Mouse (Mus musculus): Measurements from ENCODE around the gene Mettl24. TPM values are rescaled to one million over a fixed set of nuclear protein-coding genes. Genes with fewer than 3 reads are reported as not detected.

The Mettl24 gene
- polyA plus RNA-seq, 1 experiment from 2014 or later = 0.83 TPM

DNA sequence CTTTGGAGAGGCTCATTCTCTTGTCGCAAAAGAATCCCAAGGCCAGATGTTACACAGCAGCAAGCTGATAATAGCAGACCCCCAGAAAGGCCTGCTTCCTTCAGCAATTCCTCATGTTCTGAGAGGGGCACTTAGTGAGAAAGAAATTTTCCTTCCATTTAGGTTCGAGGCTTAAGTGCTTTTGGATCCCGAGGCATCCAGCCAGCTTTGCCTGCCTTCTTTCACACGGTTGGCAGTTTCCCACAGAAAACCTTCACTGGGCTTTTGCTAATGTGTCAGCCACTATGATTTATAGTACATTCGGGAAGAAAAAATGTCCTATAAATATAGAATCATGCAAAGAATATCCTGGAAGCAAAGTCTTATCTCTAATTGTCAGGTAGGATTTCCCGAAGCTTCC is 36.0 kb downstream of the Mettl24 start:
- H3K4me1 ChIP-seq (ENCODE audit: control insufficient read depth, insufficient read depth, low read length) = no peaks in the 10 kb centered on the region
- WGBS = 59% methylated on average over 6 of the region's 6 CpGs
- no peaks in the 10 kb centered on the region for H3K36me3 ChIP-seq (ENCODE audit: control insufficient read depth, insufficient read depth, low read length)
- no peak overlapping the region for H3K4me3 ChIP-seq (ENCODE audit: low read depth, low read length)
- ATAC-seq (ENCODE audit: low read depth) = no peak
- H3K27ac ChIP-seq (ENCODE audit: low read depth, low read length) = no peak overlapping the region
- no peak overlapping the region for H3K4me2 ChIP-seq (ENCODE audit: low read depth, low read length)
- no peak overlapping the region for H3K9ac ChIP-seq (replicated peaks; ENCODE audit: low read depth, low read length)
- H3K9me3 ChIP-seq (ENCODE audit: control insufficient read depth, low read length) = no peaks in the 10 kb centered on the region
- no peaks in the 10 kb centered on the region for H3K27me3 ChIP-seq (ENCODE audit: control insufficient read depth, insufficient read depth, low read length)

DNA sequence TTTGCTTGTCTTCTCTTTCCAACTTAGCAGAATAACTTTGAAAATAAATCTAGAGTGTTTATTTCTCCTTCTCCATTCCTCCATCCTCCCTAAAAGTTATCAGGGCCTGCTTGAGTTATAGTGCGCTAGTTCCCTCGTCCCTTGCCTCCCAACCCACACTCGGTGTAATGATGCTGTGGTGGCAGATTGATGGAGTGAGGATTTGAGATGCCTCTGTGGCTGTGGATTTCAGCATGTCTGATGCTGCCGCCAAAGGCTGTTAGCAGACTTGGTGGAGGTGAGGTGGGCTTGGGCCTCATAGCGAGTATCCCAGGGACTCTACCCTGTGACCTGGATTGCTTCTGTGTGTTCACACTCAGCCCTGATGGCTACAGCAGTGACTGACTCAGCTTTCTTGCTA is 37.8 kb downstream of the Mettl24 start:
- H3K9ac ChIP-seq (replicated peaks; ENCODE audit: low read depth, low read length) = no peak overlapping the region
- H3K4me3 ChIP-seq (ENCODE audit: low read depth, low read length) = no peak overlapping the region
- 0 out of 2 replicates have a peak, but pooled peaks cover 4% of the 10 kb centered on the region for H3K4me1 ChIP-seq (ENCODE audit: control insufficient read depth, insufficient read depth, low read length)
- no peaks in the 10 kb centered on the region for H3K36me3 ChIP-seq (ENCODE audit: control insufficient read depth, insufficient read depth, low read length)
- WGBS = 48% methylated on average over 5 of the region's 5 CpGs
- no peak for ATAC-seq (ENCODE audit: low read depth)
- H3K4me2 ChIP-seq (ENCODE audit: low read depth, low read length) = no peak overlapping the region
- H3K27ac ChIP-seq (ENCODE audit: low read depth, low read length) = no peak overlapping the region
- H3K9me3 ChIP-seq (ENCODE audit: control insufficient read depth, low read length) = no peaks in the 10 kb centered on the region
- no peaks in the 10 kb centered on the region for H3K27me3 ChIP-seq (ENCODE audit: control insufficient read depth, insufficient read depth, low read length)

DNA sequence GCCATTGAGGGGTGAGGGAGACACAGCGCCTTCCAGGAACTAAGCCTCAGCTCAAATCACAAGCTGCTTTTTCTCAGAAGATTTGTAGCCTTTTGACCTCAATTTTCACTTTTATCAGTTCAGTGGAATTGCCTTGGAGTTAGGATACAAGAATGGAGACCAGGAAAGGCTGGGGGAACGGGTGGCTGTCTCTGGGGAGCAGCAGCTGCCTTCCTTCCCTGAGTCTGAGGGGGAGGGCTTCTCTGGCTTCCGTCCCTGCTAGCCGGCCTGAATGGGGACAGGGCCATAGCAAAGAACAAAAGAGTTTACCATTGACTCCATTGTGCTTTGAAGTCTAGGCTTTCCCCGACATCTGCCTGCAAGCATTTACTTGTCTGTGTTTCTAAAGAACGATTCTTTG is 41.3 kb downstream of the Mettl24 start:
- Histone ChIP-seq H3K4me3 (ENCODE audit: low read depth, low read length) (no peak overlapping the region), H3K27me3 (ENCODE audit: control insufficient read depth, insufficient read depth, low read length) (no peaks in the 10 kb centered on the region), H3K36me3 (ENCODE audit: control insufficient read depth, insufficient read depth, low read length) (no peaks in the 10 kb centered on the region), H3K4me2 (ENCODE audit: low read depth, low read length) (no peak overlapping the region), H3K4me1 (ENCODE audit: control insufficient read depth, insufficient read depth, low read length) (0 out of 2 replicates have a peak, but pooled peaks cover 13% of the 10 kb centered on the region), H3K9ac (replicated peaks; ENCODE audit: low read depth, low read length) (no peak overlapping the region), H3K9me3 (ENCODE audit: control insufficient read depth, low read length) (no peaks in the 10 kb centered on the region), H3K27ac (ENCODE audit: low read depth, low read length) (no peak overlapping the region)
- 15% methylated on average over 6 of the region's 6 CpGs for WGBS
- no peak for ATAC-seq (ENCODE audit: low read depth)

DNA sequence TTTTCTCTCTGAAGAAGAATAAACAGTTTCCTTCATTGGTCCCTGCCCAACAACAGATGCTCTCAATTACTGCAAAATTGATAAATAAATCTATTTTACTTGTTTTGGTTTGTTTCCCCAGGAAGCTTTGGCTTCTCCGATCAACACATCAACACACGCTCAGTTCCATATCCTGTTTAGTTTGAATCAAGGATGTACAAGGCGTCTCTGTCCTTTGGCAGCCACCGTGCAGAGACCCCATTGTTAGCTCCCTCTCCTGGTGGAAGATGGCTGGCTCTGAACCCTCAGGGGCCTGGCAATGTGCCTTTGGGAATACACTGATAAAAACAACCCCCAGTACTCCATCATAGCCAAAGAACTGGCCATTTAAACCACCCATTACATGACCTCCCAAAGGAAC is 42.0 kb downstream of the Mettl24 start:
- 0 out of 2 replicates have a peak, but pooled peaks cover 13% of the 10 kb centered on the region for H3K4me1 ChIP-seq (ENCODE audit: control insufficient read depth, insufficient read depth, low read length)
- H3K4me3 ChIP-seq (ENCODE audit: low read depth, low read length) = no peak overlapping the region
- H3K4me2 ChIP-seq (ENCODE audit: low read depth, low read length) = no peak overlapping the region
- H3K27ac ChIP-seq (ENCODE audit: low read depth, low read length) = no peak overlapping the region
- H3K36me3 ChIP-seq (ENCODE audit: control insufficient read depth, insufficient read depth, low read length) = no peaks in the 10 kb centered on the region
- H3K27me3 ChIP-seq (ENCODE audit: control insufficient read depth, insufficient read depth, low read length) = no peaks in the 10 kb centered on the region
- no peak overlapping the region for H3K9ac ChIP-seq (replicated peaks; ENCODE audit: low read depth, low read length)
- no peak for ATAC-seq (ENCODE audit: low read depth)
- H3K9me3 ChIP-seq (ENCODE audit: control insufficient read depth, low read length) = no peaks in the 10 kb centered on the region
- WGBS = 37% methylated on average over 4 of the region's 4 CpGs

DNA sequence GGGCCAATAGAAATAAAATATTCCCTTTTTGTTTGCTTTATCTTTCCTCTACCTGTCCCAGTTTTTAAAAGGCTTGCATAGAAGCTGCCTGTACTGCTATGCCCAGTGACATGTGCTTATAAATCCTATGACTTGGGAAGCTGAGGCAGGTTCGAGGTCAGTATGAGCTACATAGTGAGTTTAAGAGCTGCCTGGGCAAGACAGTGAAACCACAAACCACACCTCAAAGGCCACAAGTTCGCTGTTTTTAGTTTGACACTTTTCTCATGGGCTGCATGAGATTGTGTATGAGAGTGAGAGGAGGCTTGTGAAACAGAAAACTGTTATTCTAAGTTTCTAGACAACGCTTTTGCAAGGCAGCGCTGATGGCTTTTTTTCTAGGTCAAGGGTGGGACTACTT is 42.4 kb downstream of the Mettl24 start:
- H3K4me1 ChIP-seq (ENCODE audit: control insufficient read depth, insufficient read depth, low read length) = 0 out of 2 replicates have a peak, but pooled peaks cover 13% of the 10 kb centered on the region
- H3K4me3 ChIP-seq (ENCODE audit: low read depth, low read length) = no peak overlapping the region
- H3K4me2 ChIP-seq (ENCODE audit: low read depth, low read length) = no peak overlapping the region
- no peak overlapping the region for H3K9ac ChIP-seq (replicated peaks; ENCODE audit: low read depth, low read length)
- H3K36me3 ChIP-seq (ENCODE audit: control insufficient read depth, insufficient read depth, low read length) = no peaks in the 10 kb centered on the region
- no peaks in the 10 kb centered on the region for H3K9me3 ChIP-seq (ENCODE audit: control insufficient read depth, low read length)
- no peak overlapping the region for H3K27ac ChIP-seq (ENCODE audit: low read depth, low read length)
- 87% methylated on average over 4 of the region's 4 CpGs for WGBS
- no peak for ATAC-seq (ENCODE audit: low read depth)
- no peaks in the 10 kb centered on the region for H3K27me3 ChIP-seq (ENCODE audit: control insufficient read depth, insufficient read depth, low read length)

DNA sequence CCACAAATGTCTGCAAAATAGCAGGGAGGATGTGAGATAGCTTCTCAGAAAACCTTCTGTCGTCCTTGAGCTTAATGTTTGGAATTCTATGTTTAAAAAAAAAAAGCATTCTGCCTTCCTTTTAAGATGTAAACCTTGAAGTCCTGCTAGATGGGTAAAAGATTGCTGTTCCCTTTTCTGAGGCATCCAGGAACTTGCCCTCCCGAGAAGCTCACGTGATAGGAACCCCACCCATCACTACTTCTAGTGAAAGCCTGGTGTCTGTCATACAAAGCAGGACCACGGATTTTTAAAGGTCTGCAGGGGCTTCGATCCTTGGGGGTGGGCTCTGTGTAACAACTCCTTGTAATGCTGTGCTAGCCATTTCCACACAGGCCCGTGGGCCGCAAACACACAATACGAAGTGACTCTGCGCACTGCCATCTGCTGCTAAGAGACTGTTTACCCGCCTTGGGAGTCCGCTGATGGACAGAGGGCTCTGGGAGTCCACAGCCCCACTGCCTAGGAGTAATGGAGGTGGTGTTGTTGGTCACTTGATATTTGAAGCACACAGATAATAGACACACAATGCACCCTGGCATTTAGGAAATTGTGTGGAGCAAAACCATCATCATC is 43.3 kb downstream of the Mettl24 start:
- Histone ChIP-seq H3K36me3 (ENCODE audit: control insufficient read depth, insufficient read depth, low read length) (no peaks in the 10 kb centered on the region), H3K4me2 (ENCODE audit: low read depth, low read length) (no peak overlapping the region), H3K4me1 (ENCODE audit: control insufficient read depth, insufficient read depth, low read length) (0 out of 2 replicates have a peak, but pooled peaks cover 13% of the 10 kb centered on the region), H3K27me3 (ENCODE audit: control insufficient read depth, insufficient read depth, low read length) (no peaks in the 10 kb centered on the region), H3K9me3 (ENCODE audit: control insufficient read depth, low read length) (no peaks in the 10 kb centered on the region), H3K4me3 (ENCODE audit: low read depth, low read length) (no peak overlapping the region), H3K27ac (ENCODE audit: low read depth, low read length) (no peak overlapping the region), H3K9ac (replicated peaks; ENCODE audit: low read depth, low read length) (no peak overlapping the region)
- ATAC-seq (ENCODE audit: low read depth) = no peak
- 66% methylated on average over 11 of the region's 11 CpGs for WGBS

DNA sequence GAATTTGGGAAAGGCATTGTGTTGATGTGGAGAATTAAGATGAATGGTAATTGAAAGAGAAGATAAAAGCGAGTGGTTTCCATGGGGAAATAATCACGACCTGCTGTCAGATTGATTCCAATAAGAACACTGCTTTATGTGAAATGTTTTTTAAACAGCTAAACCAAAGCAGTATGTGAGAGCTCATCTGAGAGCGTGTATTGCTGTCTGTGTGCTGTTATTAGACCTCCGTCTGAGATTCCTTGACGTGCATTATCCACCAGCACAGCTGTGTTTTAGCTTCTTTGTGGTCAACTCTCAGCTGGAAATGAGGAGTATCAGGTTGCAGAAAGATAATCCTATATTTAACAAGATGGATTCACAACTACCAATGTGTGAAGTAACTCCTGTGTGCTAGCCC is 43.9 kb downstream of the Mettl24 start:
- ATAC-seq (ENCODE audit: low read depth) = peak; percentile 29; the same call in 1 of the 2 replicates
- Histone ChIP-seq H3K9ac (replicated peaks; ENCODE audit: low read depth, low read length) (no peak overlapping the region), H3K27ac (ENCODE audit: low read depth, low read length) (peak overlapping the region; percentile 60)

DNA sequence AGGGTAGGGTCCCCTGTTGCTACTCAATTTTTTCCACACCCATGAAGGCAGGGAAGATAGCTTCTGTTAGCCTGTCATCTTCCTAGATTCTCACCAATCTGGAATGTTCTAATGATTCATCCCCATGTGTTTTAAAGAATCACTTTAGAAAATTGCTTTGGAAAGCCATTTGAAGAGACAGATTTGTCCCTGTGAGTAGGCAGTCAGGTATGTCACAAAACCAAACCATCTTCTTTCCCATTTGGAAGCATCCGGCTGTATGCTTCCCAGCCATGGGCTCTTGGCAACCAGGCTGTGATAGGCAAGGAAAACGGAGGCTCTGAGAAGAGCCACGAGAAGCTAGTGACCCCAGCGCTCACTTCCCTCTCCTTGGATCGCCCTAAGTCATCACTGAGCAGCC is 47.1 kb downstream of the Mettl24 start:
- no peak overlapping the region for H3K9ac ChIP-seq (replicated peaks; ENCODE audit: low read depth, low read length)
- H3K4me2 ChIP-seq (ENCODE audit: low read depth, low read length) = no peak overlapping the region
- no peaks in the 10 kb centered on the region for H3K27me3 ChIP-seq (ENCODE audit: control insufficient read depth, insufficient read depth, low read length)
- WGBS = 84% methylated on average over 5 of the region's 5 CpGs
- H3K4me1 ChIP-seq (ENCODE audit: control insufficient read depth, insufficient read depth, low read length) = 0 out of 2 replicates have a peak, but pooled peaks cover 8% of the 10 kb centered on the region
- H3K27ac ChIP-seq (ENCODE audit: low read depth, low read length) = no peak overlapping the region
- no peak overlapping the region for H3K4me3 ChIP-seq (ENCODE audit: low read depth, low read length)
- no peaks in the 10 kb centered on the region for H3K9me3 ChIP-seq (ENCODE audit: control insufficient read depth, low read length)
- no peak for ATAC-seq (ENCODE audit: low read depth)
- no peaks in the 10 kb centered on the region for H3K36me3 ChIP-seq (ENCODE audit: control insufficient read depth, insufficient read depth, low read length)

More for the DNA sequence above, 43.9 kb downstream of the Mettl24 start:
- 29% methylated on average over 5 of the region's 5 CpGs for WGBS
- Histone ChIP-seq H3K4me2 (ENCODE audit: low read depth, low read length) (no peak overlapping the region), H3K4me1 (ENCODE audit: control insufficient read depth, insufficient read depth, low read length) (0 out of 2 replicates have a peak, but pooled peaks cover 13% of the 10 kb centered on the region), H3K9me3 (ENCODE audit: control insufficient read depth, low read length) (no peaks in the 10 kb centered on the region), H3K4me3 (ENCODE audit: low read depth, low read length) (no peak overlapping the region), H3K27me3 (ENCODE audit: control insufficient read depth, insufficient read depth, low read length) (no peaks in the 10 kb centered on the region), H3K36me3 (ENCODE audit: control insufficient read depth, insufficient read depth, low read length) (no peaks in the 10 kb centered on the region)

DNA sequence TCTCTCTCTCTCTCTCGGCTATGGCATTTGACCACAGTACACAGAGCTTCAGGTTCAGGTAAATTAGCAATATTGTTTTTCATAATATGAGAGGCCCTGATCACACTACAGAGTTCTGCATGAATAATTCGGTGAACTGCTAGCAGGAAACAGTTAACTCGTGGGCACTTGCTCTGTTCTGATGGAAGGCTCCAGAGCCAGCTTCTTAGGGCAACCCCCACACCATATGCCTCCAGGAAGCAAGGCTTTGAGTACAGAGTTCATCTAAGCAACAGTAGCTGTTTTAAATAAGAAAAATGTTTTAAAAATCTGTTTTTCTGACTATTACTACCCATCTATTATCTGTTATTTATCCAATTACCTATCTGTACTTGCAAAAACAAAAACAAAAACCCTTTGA is 50.2 kb downstream of the Mettl24 start:
- H3K27ac ChIP-seq (ENCODE audit: low read depth, low read length) = no peak overlapping the region
- H3K9me3 ChIP-seq (ENCODE audit: control insufficient read depth, low read length) = no peaks in the 10 kb centered on the region
- no peaks in the 10 kb centered on the region for H3K27me3 ChIP-seq (ENCODE audit: control insufficient read depth, insufficient read depth, low read length)
- peaks cover 6% of the 10 kb centered on the region; the same call in 1 of the 2 replicates for H3K4me1 ChIP-seq (ENCODE audit: control insufficient read depth, insufficient read depth, low read length)
- 76% methylated on average over 3 of the region's 3 CpGs for WGBS
- H3K36me3 ChIP-seq (ENCODE audit: control insufficient read depth, insufficient read depth, low read length) = no peaks in the 10 kb centered on the region
- H3K4me3 ChIP-seq (ENCODE audit: low read depth, low read length) = no peak overlapping the region
- no peak overlapping the region for H3K9ac ChIP-seq (replicated peaks; ENCODE audit: low read depth, low read length)
- no peak for ATAC-seq (ENCODE audit: low read depth)
- no peak overlapping the region for H3K4me2 ChIP-seq (ENCODE audit: low read depth, low read length)
